Comparison of ENCODE assay signal across 31 mouse cellular contexts in genomic region chr8:43906119-43906518, GRCm38 (mm10).
DNase-seq lines count a peak whose midpoint lies in the region; ATAC-seq and TF ChIP-seq lines count a peak whose summit lies in the region.
"Had no signal": no experiment of that assay in that cellular context is flagged by ENCODE, and none has a peak within 500 bp of the region (broad histone marks: within the 10 kb centered on the region; RNA-seq: fewer than 3 reads in every experiment).

No protein-coding gene starts in this region.

- peak; percentile 31 for DNase-seq in embryonic facial prominence, embryonic 14.5 days (ENCODE audit: low spot score)
- DNase-seq in embryonic facial prominence, embryonic 10.5 days (ENCODE audit: low spot score): no peak
- DNase-seq in lung, postnatal 10 days: peak; percentile 16
- DNase-seq in lung, adult 2 months: no peak
- peak; percentile 4 for DNase-seq in embryo, embryonic 11 days
- no peak for DNase-seq in adrenal gland, postnatal 25 days
- DNase-seq in gastrocnemius, postnatal 25 days: no peak
- DNase-seq: adrenal gland, adult 2 months; cerebellum, adult 2 months; cerebellum, postnatal 14 days; gastrocnemius, adult 2 months; heart, postnatal 10 days; kidney, adult 11 months; kidney, postnatal 36 days; liver, embryonic 13.5 days; right cerebral cortex, postnatal 4 days; thymus, adult 18-20 months; thymus, postnatal 25 days had no signal

- WGBS in embryonic facial prominence, embryonic 14.5 days: 64% methylated on average over 3 of the region's 3 CpGs
- 68% methylated on average over 3 of the region's 3 CpGs for WGBS in embryonic facial prominence, embryonic 10.5 days
- 47% methylated on average over 3 of the region's 3 CpGs for WGBS in lung, adult 2 months

- no peak overlapping the region for H3K4me2 ChIP-seq in embryonic facial prominence, embryonic 14.5 days (ENCODE audit: low read depth, low read length)
- H3K4me2 ChIP-seq: forebrain, embryonic 15.5 days; heart, embryonic 13.5 days; hindbrain, embryonic 15.5 days; kidney, embryonic 15.5 days; limb, embryonic 15.5 days; liver, embryonic 13.5 days; lung, embryonic 15.5 days; midbrain, embryonic 11.5 days; neural tube, embryonic 13.5 days had no signal

- no peak for TF ChIP-seq POLR2A in lung, adult 2 months (IDR thresholded peaks at IDR 0.05; ENCODE audit: borderline replicate concordance, extremely low read depth, low read depth, low read length)

- no peak for TF ChIP-seq CTCF in lung, adult 2 months (IDR thresholded peaks at IDR 0.05; ENCODE audit: insufficient read depth, low read length)

- H3K27ac ChIP-seq in embryonic facial prominence, embryonic 14.5 days (replicated peaks; ENCODE audit: low read depth, low read length): no peak overlapping the region
- no peak overlapping the region for H3K27ac ChIP-seq in embryonic facial prominence, embryonic 10.5 days (replicated peaks)
- H3K27ac ChIP-seq: forebrain, embryonic 15.5 days; gastrocnemius, adult 2 months; heart, embryonic 13.5 days; hindbrain, embryonic 15.5 days; kidney, embryonic 15.5 days; layer of hippocampus, adult 2 months; limb, embryonic 15.5 days; liver, embryonic 13.5 days; lung, embryonic 15.5 days; neural tube, embryonic 13.5 days; stomach, postnatal 0 days had no signal

- no peaks in the 10 kb centered on the region for H3K27me3 ChIP-seq in embryonic facial prominence, embryonic 14.5 days (replicated peaks; ENCODE audit: control insufficient read depth, insufficient read depth, low read length)
- no peaks in the 10 kb centered on the region for H3K27me3 ChIP-seq in embryonic facial prominence, embryonic 10.5 days (replicated peaks; ENCODE audit: low read depth, poor library complexity, severe bottlenecking)
- H3K27me3 ChIP-seq: forebrain, embryonic 15.5 days; heart, embryonic 13.5 days; hindbrain, embryonic 15.5 days; kidney, embryonic 15.5 days; limb, embryonic 15.5 days; liver, embryonic 13.5 days; lung, embryonic 15.5 days; neural tube, embryonic 13.5 days had no signal

- H3K4me3 ChIP-seq in embryonic facial prominence, embryonic 14.5 days (ENCODE audit: low read depth, low read length): no peak overlapping the region
- H3K4me3 ChIP-seq in embryonic facial prominence, embryonic 10.5 days: no peak overlapping the region
- no peak overlapping the region for H3K4me3 ChIP-seq in lung, adult 2 months (replicated peaks; ENCODE audit: extremely low read depth, low read depth, low read length)
- H3K4me3 ChIP-seq: forebrain, embryonic 15.5 days; gastrocnemius, adult 2 months; heart, embryonic 13.5 days; hindbrain, embryonic 15.5 days; kidney, embryonic 15.5 days; layer of hippocampus, adult 2 months; limb, embryonic 15.5 days; liver, embryonic 13.5 days; lung, embryonic 15.5 days; neural tube, embryonic 13.5 days had no signal

- no peaks in the 10 kb centered on the region for H3K9me3 ChIP-seq in embryonic facial prominence, embryonic 14.5 days (ENCODE audit: control insufficient read depth, low read length)
- no peaks in the 10 kb centered on the region for H3K9me3 ChIP-seq in embryonic facial prominence, embryonic 10.5 days
- H3K9me3 ChIP-seq: forebrain, embryonic 15.5 days; heart, embryonic 13.5 days; hindbrain, embryonic 15.5 days; kidney, embryonic 15.5 days; limb, embryonic 15.5 days; liver, embryonic 13.5 days; lung, embryonic 15.5 days; neural tube, embryonic 13.5 days had no signal

- no peak for ATAC-seq in embryonic facial prominence, embryonic 14.5 days (ENCODE audit: low read depth)
- ATAC-seq: activated CD4-positive, CD25-positive, alpha-beta regulatory T cell, adult 4 months; forebrain, embryonic 15.5 days; inflammation-experienced regulatory T-cells, adult 6 months; midbrain, embryonic 16.5 days had no signal

- H3K4me1 ChIP-seq in embryonic facial prominence, embryonic 14.5 days (ENCODE audit: control insufficient read depth, insufficient read depth, low read length): no peaks in the 10 kb centered on the region
- H3K4me1 ChIP-seq in embryonic facial prominence, embryonic 10.5 days: no peaks in the 10 kb centered on the region
- H3K4me1 ChIP-seq in lung, adult 2 months (ENCODE audit: control insufficient read depth, insufficient read depth, low read length): no peaks in the 10 kb centered on the region
- H3K4me1 ChIP-seq: forebrain, embryonic 15.5 days; heart, embryonic 13.5 days; hindbrain, embryonic 15.5 days; kidney, embryonic 15.5 days; limb, embryonic 15.5 days; liver, embryonic 13.5 days; lung, embryonic 15.5 days; neural tube, embryonic 13.5 days had no signal

- no peaks in the 10 kb centered on the region for H3K36me3 ChIP-seq in embryonic facial prominence, embryonic 14.5 days (ENCODE audit: control insufficient read depth, insufficient read depth, low read length)
- no peaks in the 10 kb centered on the region for H3K36me3 ChIP-seq in embryonic facial prominence, embryonic 10.5 days (replicated peaks)
- H3K36me3 ChIP-seq: forebrain, embryonic 15.5 days; heart, embryonic 13.5 days; hindbrain, embryonic 15.5 days; kidney, embryonic 15.5 days; limb, embryonic 15.5 days; liver, embryonic 13.5 days; lung, embryonic 15.5 days; neural tube, embryonic 13.5 days had no signal

- H3K9ac ChIP-seq in embryonic facial prominence, embryonic 14.5 days (ENCODE audit: low read depth, low read length): no peak overlapping the region
- H3K9ac ChIP-seq: forebrain, embryonic 15.5 days; heart, embryonic 13.5 days; hindbrain, embryonic 15.5 days; kidney, embryonic 15.5 days; limb, embryonic 15.5 days; liver, embryonic 13.5 days; lung, embryonic 15.5 days; neural tube, embryonic 13.5 days had no signal

Comparison
In these comparisons a context has a peak if more than half of its experiments do, and no peak if none do; other contexts are left out.
1. DNase-seq: peak in embryonic facial prominence, embryonic 14.5 days (single experiment), lung, postnatal 10 days (single experiment) and embryo, embryonic 11 days (single experiment); none in embryonic facial prominence, embryonic 10.5 days (single experiment), lung, adult 2 months (single experiment), adrenal gland, postnatal 25 days (single experiment) and gastrocnemius, postnatal 25 days (single experiment).